Mouse (Mus musculus) liver, embryonic 16.5 days (tissue): Measurements from ENCODE around the gene Slfn8. TPM values are rescaled to one million over a fixed set of nuclear protein-coding genes. Genes with fewer than 3 reads are reported as not detected.
"Not testable (repeated sequence)": the region's sequence is repeated elsewhere in the genome, so short reads cannot be mapped to it uniquely, and the experiment has no call there.

Experiments used
- ATAC-seq: fragments of 200-750 bp; cut with Nextera tagmentation; 2 replicates; pipeline ENCODE4 v1.8.0; 2017; ENCODE audit warnings: low read depth, mild to moderate bottlenecking, moderate number of reproducible peaks, moderate library complexity
- H3K27ac ChIP-seq: fragments of 300-500 bp; sonication (generic); 2 replicates; pipeline ENCODE4 v1.5.1; 2014; ENCODE audit warnings: mild to moderate bottlenecking, low read length
- H3K27me3 ChIP-seq: fragments of 300-500 bp; sonication (generic); 2 replicates; pipeline ENCODE4 v1.6.1; 2014; ENCODE audit warnings: low read depth, low read length, mixed read lengths; ENCODE audit not compliant: control insufficient read depth, insufficient read depth
- H3K36me3 ChIP-seq: fragments of 300-500 bp; sonication (generic); 2 replicates; pipeline ENCODE4 v1.6.1; 2014; ENCODE audit warnings: mild to moderate bottlenecking; ENCODE audit not compliant: control insufficient read depth, insufficient read depth
- H3K4me1 ChIP-seq: fragments of 300-500 bp; sonication (generic); 2 replicates; pipeline ENCODE4 v1.6.1; 2014; ENCODE audit warnings: low read depth, low read length, mixed read lengths; ENCODE audit not compliant: control insufficient read depth
- H3K4me2 ChIP-seq: fragments of 300-500 bp; sonication (generic); 2 replicates; pipeline ENCODE4 v1.6.1; 2014; ENCODE audit warnings: low read depth, low read length, mixed read lengths
- H3K4me3 ChIP-seq: fragments of 300-500 bp; sonication (generic); 2 replicates; pipeline ENCODE4 v1.5.1; 2014; ENCODE audit warnings: low read depth, mild to moderate bottlenecking, low read length
- H3K9ac ChIP-seq: fragments of 300-500 bp; sonication (generic); 2 replicates; pipeline ENCODE4 v1.6.1; 2014; ENCODE audit warnings: low read depth, low read length
- H3K9me3 ChIP-seq: fragments of 300-500 bp; sonication (generic); replicated peaks from 2 replicates; pipeline ENCODE4 v1.6.1; 2016; ENCODE audit warnings: low read length; ENCODE audit not compliant: control insufficient read depth
- WGBS: fragments of 180-500 bp; shearing (Covaris S2); extraction: QIAGEN DNeasy Blood & Tissue Kit; methylation state at CpG from one replicate; pipeline ENCODE4 v1.1.7; 2014; ENCODE audit not compliant: insufficient replicate concordance; 5-methylcytosine and 5-hydroxymethylcytosine counted together
- polyA plus RNA-seq: library from polyadenylated mRNA; unstranded; fragments of >200 nt; fragmentation: Nextera tagmentation; extraction: Ambion mirVana; gene quantifications from 2 replicates; pipeline ENCODE4 v1.2.1, GENCODE M21; 2015

Slfn8 gene
- polyA plus RNA-seq, 1 experiment from 2014 or later: 0.51 TPM

- H3K4me1 ChIP-seq, H3K9ac ChIP-seq, H3K4me3 ChIP-seq, H3K36me3 ChIP-seq, H3K27ac ChIP-seq, H3K27me3 ChIP-seq, ATAC-seq, H3K4me2 ChIP-seq, H3K9me3 ChIP-seq: not testable (repeated sequence)
- 67% methylated on average over 2 of the region's 2 CpGs for WGBS
These were observed 38.2 kb downstream of the Slfn8 start for GRCm38 (mm10) chr11:82982409-82982808.

- Histone ChIP-seq H3K36me3 (no peaks in the 10 kb centered on the region), H3K27me3 (no peaks in the 10 kb centered on the region), H3K9ac (no peak overlapping the region), H3K27ac (no peak overlapping the region), H3K4me1 (no peaks in the 10 kb centered on the region; the same call in 1 of the 2 replicates), H3K4me2 (no peak overlapping the region), H3K9me3 (no peaks in the 10 kb centered on the region), H3K4me3 (no peak overlapping the region)
- ATAC-seq: no peak
- WGBS: 22% methylated on average over 5 of the region's 5 CpGs
These were observed 46.7 kb downstream of the Slfn8 start for GRCm38 (mm10) chr11:82973916-82974315.

- H3K36me3 ChIP-seq: no peaks in the 10 kb centered on the region
- H3K4me3 ChIP-seq: no peak overlapping the region
- H3K27me3 ChIP-seq: no peaks in the 10 kb centered on the region
- no peak overlapping the region for H3K9ac ChIP-seq
- H3K4me1 ChIP-seq: no peaks in the 10 kb centered on the region; the same call in 1 of the 2 replicates
- 70% methylated on average over 9 of the region's 11 CpGs for WGBS
- H3K9me3 ChIP-seq: no peaks in the 10 kb centered on the region
- no peak for ATAC-seq
- no peak overlapping the region for H3K4me2 ChIP-seq
- no peak overlapping the region for H3K27ac ChIP-seq
These were observed 49.0 kb downstream of the Slfn8 start for GRCm38 (mm10) chr11:82971590-82971974.

DNA sequence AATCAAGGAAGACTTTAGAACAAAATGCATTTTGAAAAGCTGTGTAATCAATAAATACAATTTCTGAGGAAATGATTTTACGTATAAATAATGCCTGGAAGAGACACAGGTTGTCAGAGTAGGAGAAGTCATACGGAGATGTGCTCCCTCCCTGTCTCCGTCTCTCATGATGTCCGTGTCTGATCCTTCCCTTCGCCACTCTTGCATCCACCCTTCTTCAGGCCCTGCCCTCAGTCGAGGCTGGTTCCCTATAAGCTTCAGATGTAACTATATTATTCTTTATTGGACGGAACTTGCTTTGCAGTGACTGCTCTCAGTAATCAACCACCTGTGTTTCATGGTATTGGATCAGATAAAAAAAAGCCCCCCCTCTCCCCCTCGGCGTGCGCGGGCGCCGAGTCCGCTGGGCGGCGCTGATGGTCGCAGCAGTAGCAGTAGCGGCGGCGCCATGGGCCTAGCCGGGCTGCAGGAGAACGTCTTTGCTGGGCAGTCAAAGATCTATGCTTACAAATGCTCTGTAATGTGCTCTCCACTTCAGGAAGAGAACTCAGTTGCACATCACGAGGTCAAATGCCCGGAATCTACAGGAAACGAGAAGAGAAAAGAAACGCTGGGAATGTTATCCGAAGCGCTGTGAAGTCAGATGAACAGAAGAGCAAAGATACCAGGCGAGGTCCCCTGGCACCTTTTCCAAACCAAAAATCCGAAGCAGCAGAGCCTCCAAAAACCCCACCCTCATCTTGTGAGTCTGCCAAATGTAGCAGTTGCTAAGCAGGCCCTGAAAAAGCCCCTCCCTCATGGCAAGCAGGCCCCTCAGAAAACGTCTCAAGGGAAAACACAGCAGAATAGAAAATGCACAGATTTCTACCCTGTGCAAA lies 49.7 kb downstream of the Slfn8 start:
- H3K4me1 ChIP-seq: no peaks in the 10 kb centered on the region; the same call in 1 of the 2 replicates
- H3K4me3 ChIP-seq: no peak overlapping the region
- 16% methylated on average over 31 of the region's 31 CpGs for WGBS
- H3K27me3 ChIP-seq: no peaks in the 10 kb centered on the region
- ATAC-seq: no peak
- H3K4me2 ChIP-seq: peak overlapping the region; percentile 12
- H3K27ac ChIP-seq: no peak overlapping the region
- H3K9me3 ChIP-seq: no peaks in the 10 kb centered on the region
- H3K36me3 ChIP-seq: no peaks in the 10 kb centered on the region
- no peak overlapping the region for H3K9ac ChIP-seq

DNA sequence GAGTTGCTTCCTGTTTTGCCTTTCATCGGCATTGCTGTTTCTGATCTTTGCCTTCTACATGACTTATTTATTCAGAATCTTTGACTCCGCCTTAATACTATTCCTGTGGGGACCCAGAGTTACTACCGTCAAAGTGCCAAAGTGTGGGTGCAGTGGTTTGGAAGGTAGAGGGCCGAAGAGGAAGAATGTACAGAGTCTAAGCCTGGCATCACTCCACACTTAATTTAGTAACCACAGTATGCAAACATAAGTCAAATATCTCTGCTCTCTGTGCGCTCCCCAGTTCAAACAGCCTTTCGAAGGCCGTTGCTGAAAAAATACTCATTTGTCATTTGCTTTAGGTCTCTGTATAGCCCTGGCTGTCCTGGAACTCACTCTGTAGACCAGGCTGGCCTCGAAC lies 58.4 kb downstream of the Slfn8 start:
- Histone ChIP-seq H3K4me3 (no peak overlapping the region), H3K27ac (no peak overlapping the region), H3K9ac (no peak overlapping the region), H3K9me3 (no peaks in the 10 kb centered on the region), H3K27me3 (no peaks in the 10 kb centered on the region), H3K4me2 (no peak overlapping the region), H3K4me1 (no peaks in the 10 kb centered on the region), H3K36me3 (no peaks in the 10 kb centered on the region)
- 52% methylated on average over 8 of the region's 8 CpGs for WGBS
- ATAC-seq: no peak

- H3K4me3 ChIP-seq: no peak overlapping the region
- no peak overlapping the region for H3K4me2 ChIP-seq
- no peak for ATAC-seq
- no peaks in the 10 kb centered on the region for H3K36me3 ChIP-seq
- H3K9me3 ChIP-seq: no peaks in the 10 kb centered on the region
- no peaks in the 10 kb centered on the region for H3K27me3 ChIP-seq
- no peaks in the 10 kb centered on the region for H3K4me1 ChIP-seq
- H3K27ac ChIP-seq: no peak overlapping the region
- WGBS: 32% methylated on average over 2 of the region's 2 CpGs
- H3K9ac ChIP-seq: no peak overlapping the region
These were observed 58.9 kb downstream of the Slfn8 start for GRCm38 (mm10) chr11:82961743-82962142.

- H3K4me3 ChIP-seq: no peak overlapping the region
- no peak for ATAC-seq
- 13% methylated on average over 4 of the region's 4 CpGs for WGBS
These were observed 61.0 kb downstream of the Slfn8 start for GRCm38 (mm10) chr11:82959613-82960012.

DNA sequence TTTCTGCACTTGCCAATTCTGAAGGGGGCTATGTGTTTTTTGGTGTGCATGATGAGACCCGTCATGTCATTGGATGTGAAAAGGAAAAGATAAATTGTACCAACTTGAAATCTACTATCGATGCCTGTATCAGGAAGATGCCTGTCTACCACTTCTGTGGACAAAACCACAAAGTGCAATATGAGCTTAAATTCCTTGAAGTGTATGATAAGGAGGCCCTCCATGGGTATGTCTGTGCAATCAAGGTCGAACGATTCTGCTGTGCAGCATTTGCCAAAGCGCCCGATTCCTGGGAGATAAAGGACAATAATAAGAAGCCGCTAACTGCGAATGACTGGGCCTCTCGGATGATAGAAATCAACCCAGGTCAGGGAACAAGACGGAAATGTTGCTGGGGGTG lies 63.7 kb downstream of the Slfn8 start:
- 44% methylated on average over 10 of the region's 10 CpGs for WGBS
- Histone ChIP-seq H3K4me2 (no peak overlapping the region), H3K4me1 (no peaks in the 10 kb centered on the region; the same call in 1 of the 2 replicates), H3K27me3 (peaks cover 10% of the 10 kb centered on the region), H3K4me3 (no peak overlapping the region), H3K9me3 (no peaks in the 10 kb centered on the region), H3K36me3 (no peaks in the 10 kb centered on the region), H3K27ac (no peak overlapping the region), H3K9ac (no peak overlapping the region)
- ATAC-seq: no peak

More at GRCm38 (mm10) chr11:82959613-82960012, 61.0 kb downstream of the Slfn8 start:
- H3K27ac ChIP-seq: no peak overlapping the region
- no peaks in the 10 kb centered on the region for H3K36me3 ChIP-seq
- no peaks in the 10 kb centered on the region for H3K4me1 ChIP-seq
- H3K9ac ChIP-seq: no peak overlapping the region
- H3K27me3 ChIP-seq: no peaks in the 10 kb centered on the region
- no peaks in the 10 kb centered on the region for H3K9me3 ChIP-seq
- no peak overlapping the region for H3K4me2 ChIP-seq

GRCm38 (mm10) chr11:82954631-82955030 lies 66.0 kb downstream of the Slfn8 start:
- Histone ChIP-seq H3K27ac (no peak overlapping the region), H3K36me3 (no peaks in the 10 kb centered on the region), H3K9me3 (no peaks in the 10 kb centered on the region), H3K27me3 (peaks cover 30% of the 10 kb centered on the region), H3K4me1 (no peaks in the 10 kb centered on the region; the same call in 1 of the 2 replicates), H3K4me3 (no peak overlapping the region), H3K4me2 (no peak overlapping the region), H3K9ac (no peak overlapping the region)
- no peak for ATAC-seq
- WGBS: 50% methylated on average over 6 of the region's 6 CpGs
